Mouse (Mus musculus) bone marrow, adult 2 months (tissue): Measurements from ENCODE around the gene Gadd45a. TPM values are rescaled to one million over a fixed set of nuclear protein-coding genes. Genes with fewer than 3 reads are reported as not detected.

Source experiments
- H3K27ac ChIP-seq: fragments of 200-500 bp; 2 replicates; pipeline ENCODE4 v1.5.1; 2012; ENCODE audit warnings: low read depth, mild to moderate bottlenecking, control low read depth, inconsistent platforms, low read length; ENCODE audit not compliant: control insufficient read depth, poor library complexity, insufficient read depth
- H3K4me1 ChIP-seq: fragments of 200-500 bp; 2 replicates; pipeline ENCODE4 v1.6.1; 2011; ENCODE audit warnings: low read length; ENCODE audit not compliant: control insufficient read depth, insufficient read depth
- H3K4me3 ChIP-seq: fragments of 200-500 bp; replicated peaks from 2 replicates; pipeline ENCODE3; 2011; ENCODE audit warnings: mild to moderate bottlenecking, low read depth, low read length, control low read depth; ENCODE audit not compliant: control insufficient read depth
- CTCF ChIP-seq: fragments of 200-500 bp; IDR thresholded peaks from 2 replicates; pipeline ENCODE4 v1.5.1; 2011; ENCODE audit warnings: low read length, control low read depth; ENCODE audit not compliant: control insufficient read depth, insufficient read depth
- POLR2A ChIP-seq: fragments of 200-500 bp; IDR thresholded peaks from 2 replicates; pipeline ENCODE4 v1.6.1; 2011; ENCODE audit warnings: low read depth, mild to moderate bottlenecking, control low read depth, low read length, borderline replicate concordance; ENCODE audit not compliant: control insufficient read depth
- WGBS: fragments of 180-500 bp; shearing (Covaris S2); methylation state at CpG from one replicate; pipeline ENCODE4 v1.1.7; 2018; 5-methylcytosine and 5-hydroxymethylcytosine counted together
- polyA plus RNA-seq: library from polyadenylated mRNA; stranded (reverse); fragments of >200 nt; gene quantifications from 2 replicates; pipeline ENCODE4 v1.2.4, GENCODE M21; 2011; ENCODE audit warnings: low replicate concordance; ENCODE audit not compliant: missing spikeins, insufficient read depth, insufficient read length

Gene Gadd45a
- polyA plus RNA-seq, 1 experiment: 120 TPM

- Histone ChIP-seq H3K27ac (no peak overlapping the region), H3K4me1 (peaks cover 2% of the 10 kb centered on the region; the same call in 1 of the 2 replicates), H3K4me3 (no peak overlapping the region)
- 87% methylated on average over 4 of the region's 4 CpGs for WGBS
- TF ChIP-seq CTCF (no peak), POLR2A (no peak)
Measured at GRCm38 (mm10) chr6:67018365-67018764, 18.9 kb downstream of the Gadd45a start.

- TF ChIP-seq CTCF: no peak
- TF ChIP-seq POLR2A: no peak
- WGBS: 56% methylated on average over 7 of the region's 7 CpGs
- H3K4me1 ChIP-seq: peaks cover 2% of the 10 kb centered on the region; the same call in 1 of the 2 replicates
- no peak overlapping the region for H3K4me3 ChIP-seq
- no peak overlapping the region for H3K27ac ChIP-seq
Measured at GRCm38 (mm10) chr6:67016520-67017111, 20.6 kb downstream of the Gadd45a start.

- Histone ChIP-seq H3K27ac (0 out of 2 replicates have a peak overlapping the region, but pooled peaks have one; percentile 13), H3K4me3 (no peak overlapping the region), H3K4me1 (peaks cover 2% of the 10 kb centered on the region; the same call in 1 of the 2 replicates)
- TF ChIP-seq CTCF (no peak), POLR2A (no peak)
- WGBS: 61% methylated on average over 8 of the region's 8 CpGs
Measured at GRCm38 (mm10) chr6:67015739-67016519, 21.3 kb downstream of the Gadd45a start.

GRCm38 (mm10) chr6:67014679-67015075 lies 22.6 kb downstream of the Gadd45a start:
- WGBS: 94% methylated on average over 1 of the region's 1 CpGs
- TF ChIP-seq CTCF (no peak), POLR2A (no peak)
- Histone ChIP-seq H3K4me1 (peaks cover 2% of the 10 kb centered on the region; the same call in 1 of the 2 replicates), H3K4me3 (no peak overlapping the region), H3K27ac (no peak overlapping the region)

- no peak overlapping the region for H3K27ac ChIP-seq
- peaks cover 2% of the 10 kb centered on the region; the same call in 1 of the 2 replicates for H3K4me1 ChIP-seq
- TF ChIP-seq CTCF (no peak), POLR2A (no peak)
- H3K4me3 ChIP-seq: no peak overlapping the region
- WGBS: 75% methylated on average over 9 of the region's 9 CpGs
Measured at GRCm38 (mm10) chr6:67013949-67014678, 23.1 kb downstream of the Gadd45a start.

- peaks cover 2% of the 10 kb centered on the region; the same call in 1 of the 2 replicates for H3K4me1 ChIP-seq
- WGBS: 92% methylated on average over 6 of the region's 6 CpGs
- H3K27ac ChIP-seq: no peak overlapping the region
- no peak overlapping the region for H3K4me3 ChIP-seq
- TF ChIP-seq CTCF: no peak
- TF ChIP-seq POLR2A: no peak
Measured at GRCm38 (mm10) chr6:67013293-67013948, 23.8 kb downstream of the Gadd45a start.

GRCm38 (mm10) chr6:67011217-67011518 lies 26.1 kb downstream of the Gadd45a start:
- H3K27ac ChIP-seq: no peak overlapping the region
- H3K4me3 ChIP-seq: no peak overlapping the region
- H3K4me1 ChIP-seq: peaks cover 2% of the 10 kb centered on the region; the same call in 1 of the 2 replicates
- TF ChIP-seq POLR2A (no peak), CTCF (no peak)
